Mouse (Mus musculus): ENCODE data around the gene Msx3.

Gene Msx3

GRCm38 (mm10) chr7:140057413-140058407, 8.8 kb upstream of the Msx3 start:
- CTCF ChIA-PET: no interaction called here

- CTCF ChIA-PET: no interaction called here
These were observed 5.2 kb upstream of the Msx3 start for GRCm38 (mm10) chr7:140054124-140054523.

GRCm38 (mm10) chr7:140049115-140049689, 313 bp upstream of the Msx3 start:
- CTCF ChIA-PET: no interaction called here

- CTCF ChIA-PET: no interaction called here
These were observed 1.0 kb downstream of the Msx3 start for GRCm38 (mm10) chr7:140047811-140048311.

GRCm38 (mm10) chr7:140045546-140045945, 3.3 kb downstream of the Msx3 start:
- CTCF ChIA-PET: no interaction called here

- CTCF ChIA-PET: no interaction called here
These were observed 6.2 kb downstream of the Msx3 start for GRCm38 (mm10) chr7:140042728-140043127.

- CTCF ChIA-PET: no interaction called here
These were observed 11.7 kb downstream of the Msx3 start for GRCm38 (mm10) chr7:140037171-140037555.

- CTCF ChIA-PET: no interaction called here
These were observed 12.4 kb downstream of the Msx3 start, which contains the start of the genes Zfp511 and Tubgcp2 for GRCm38 (mm10) chr7:140036281-140037170. TSS of gene Zfp511 (plus strand) at chr7:140036391. TSS of gene Tubgcp2 (minus strand) at chr7:140036669.

- CTCF ChIA-PET: no interaction called here
These were observed 13.4 kb downstream of the Msx3 start for GRCm38 (mm10) chr7:140035456-140035855.

GRCm38 (mm10) chr7:140033386-140033785, 15.5 kb downstream of the Msx3 start:
- CTCF ChIA-PET: no interaction called here

GRCm38 (mm10) chr7:140032366-140032765, 16.5 kb downstream of the Msx3 start:
- CTCF ChIA-PET: no interaction called here

GRCm38 (mm10) chr7:140031771-140032170, 17.1 kb downstream of the Msx3 start:
- CTCF ChIA-PET: no interaction called here

GRCm38 (mm10) chr7:140011336-140011735, 37.6 kb downstream of the Msx3 start:
- CTCF ChIA-PET: no interaction called here

GRCm38 (mm10) chr7:140007781-140008180, 41.1 kb downstream of the Msx3 start:
- CTCF ChIA-PET: interaction anchor here (0.7 kb wide), 1 partner anchor 814 kb away, joined by 5 read pairs; no protein-coding TSS in a partner anchor

GRCm38 (mm10) chr7:140006861-140007611, 41.9 kb downstream of the Msx3 start:
- CTCF ChIA-PET: no interaction called here

GRCm38 (mm10) chr7:140004666-140005065, 44.2 kb downstream of the Msx3 start:
- CTCF ChIA-PET: no interaction called here

- CTCF ChIA-PET: no interaction called here
These were observed 47.7 kb downstream of the Msx3 start for GRCm38 (mm10) chr7:140001086-140001740.

- CTCF ChIA-PET: interaction anchor here (0.5 kb wide), 1 partner anchor 48 kb away, joined by 6 read pairs; no protein-coding TSS in a partner anchor
These were observed 50.1 kb downstream of the Msx3 start for GRCm38 (mm10) chr7:139998691-139999350.

All from spleen, embryonic (tissue).